Mouse (Mus musculus) liver, adult 2 months (tissue): ENCODE measurements at regions not wholly inside any gene's neighbourhood (a gene's known extent, or its start where the extent isn't known, plus 50 kb on each side); places are given as distances from the start of the nearest gene placed in this dataset.
"Not testable (repeated sequence)": the region's sequence is repeated elsewhere in the genome, so short reads cannot be mapped to it uniquely, and the experiment has no call there.

Experiments used
- DNase-seq: peaks from one replicate; pipeline ENCODE4 v3.0.0-alpha.2; 2011; ENCODE audit warnings: low read depth, low spot score; ENCODE audit errors: extremely low read depth
- H3K27ac ChIP-seq: fragments of 200-500 bp; replicated peaks from 2 replicates; pipeline ENCODE4 v1.5.1; 2012; ENCODE audit warnings: low read depth, mild to moderate bottlenecking, control low read depth, inconsistent platforms, low read length; ENCODE audit not compliant: insufficient read depth
- H3K27me3 ChIP-seq: fragments of 200-500 bp; 2 replicates; pipeline ENCODE4 v1.6.1; 2012; ENCODE audit warnings: mild to moderate bottlenecking, moderate library complexity, low read length, inconsistent platforms; ENCODE audit not compliant: control insufficient read depth, insufficient read depth
- H3K36me3 ChIP-seq: fragments of 200-500 bp; 2 replicates; pipeline ENCODE4 v1.6.1; 2012; ENCODE audit warnings: low read length, inconsistent platforms; ENCODE audit not compliant: control insufficient read depth, insufficient read depth
- H3K4me1 ChIP-seq: fragments of 200-500 bp; 2 replicates; pipeline ENCODE4 v1.6.1; 2011; ENCODE audit warnings: low read length; ENCODE audit not compliant: control insufficient read depth, insufficient read depth
- H3K4me3 ChIP-seq: fragments of 200-500 bp; 2 replicates; pipeline ENCODE4 v1.5.1; 2011; ENCODE audit warnings: low read depth, mild to moderate bottlenecking, control low read depth, low read length, moderate library complexity; ENCODE audit not compliant: insufficient read depth
- H3K79me2 ChIP-seq: fragments of 200-500 bp; 2 replicates; pipeline ENCODE4 v1.6.1; 2012; ENCODE audit warnings: inconsistent platforms, mild to moderate bottlenecking, low read length, moderate library complexity; ENCODE audit not compliant: control insufficient read depth, insufficient read depth
- H3K9ac ChIP-seq: fragments of 200-500 bp; 2 replicates; pipeline ENCODE4 v1.6.1; 2012; ENCODE audit warnings: low read depth, mild to moderate bottlenecking, control low read depth, inconsistent platforms, low read length
- CTCF ChIP-seq: fragments of 200-500 bp; IDR thresholded peaks from 2 replicates; pipeline ENCODE4 v1.5.1; 2011; ENCODE audit warnings: low read depth, low read length, control low read depth
- POLR2A ChIP-seq: fragments of 200-500 bp; IDR thresholded peaks from 2 replicates; pipeline ENCODE4 v1.6.1; 2011; ENCODE audit warnings: low read length, control low read depth; ENCODE audit not compliant: insufficient read depth; ENCODE audit errors: extremely low read depth
- WGBS: fragments of 180-500 bp; shearing (Covaris S2); methylation state at CpG from one replicate; pipeline ENCODE4 v1.1.7; 2018; 5-methylcytosine and 5-hydroxymethylcytosine counted together

DNA sequence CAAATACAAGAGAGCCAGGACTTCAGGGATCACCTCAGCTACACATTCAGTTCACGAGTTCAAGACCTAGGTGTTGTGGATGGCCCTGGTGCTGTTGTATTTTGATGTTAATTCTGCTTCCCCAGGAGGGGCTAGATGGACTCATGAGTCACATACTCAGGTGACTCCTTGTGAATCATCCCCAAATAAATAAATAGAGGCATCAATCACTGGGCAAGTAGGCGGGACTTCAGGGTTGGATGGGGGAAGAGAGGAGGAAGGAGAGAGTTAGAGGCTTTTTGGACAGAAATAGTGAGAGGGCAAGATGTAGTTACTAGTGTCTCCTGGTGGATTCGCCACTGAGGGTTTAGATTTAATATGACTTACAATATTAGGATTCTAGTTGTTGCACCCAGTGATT lies 266.7 kb downstream of the Lpin1 start:
- WGBS, result 72% methylated on average over 3 of the region's 3 CpGs
- no peak for TF ChIP-seq CTCF
- TF ChIP-seq POLR2A, result no peak
- no peak for DNase-seq

DNA sequence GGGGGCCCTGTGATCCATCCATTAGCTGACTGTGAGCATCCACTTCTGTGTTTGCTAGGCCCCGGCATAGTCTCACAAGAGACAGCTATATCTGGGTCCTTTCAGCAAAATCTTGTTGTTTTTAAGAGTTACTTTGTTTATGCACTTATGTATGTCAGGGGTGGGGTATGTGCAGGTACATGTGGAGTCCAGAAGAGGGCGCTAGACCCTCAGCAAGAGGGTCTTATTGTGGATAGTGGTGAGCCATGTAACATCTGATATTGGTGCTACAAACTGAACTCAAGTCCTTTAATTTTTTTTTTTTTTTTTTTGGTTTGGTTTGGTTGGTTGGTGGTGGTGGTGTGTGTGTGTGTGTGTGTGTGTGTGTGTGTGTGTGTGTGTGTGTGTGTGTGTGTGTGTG lies 268.7 kb downstream of the Lpin1 start:
- not testable (repeated sequence) for H3K36me3 ChIP-seq, H3K27me3 ChIP-seq, H3K4me1 ChIP-seq, H3K27ac ChIP-seq, H3K79me2 ChIP-seq, H3K9ac ChIP-seq, H3K4me3 ChIP-seq, DNase-seq
- WGBS, result 49% methylated on average over 2 of the region's 2 CpGs

More for the DNA sequence above, 266.7 kb downstream of the Lpin1 start:
- no peaks in the 10 kb centered on the region for H3K27me3 ChIP-seq
- H3K79me2 ChIP-seq, result no peaks in the 10 kb centered on the region
- H3K4me1 ChIP-seq, result no peaks in the 10 kb centered on the region
- no peaks in the 10 kb centered on the region for H3K36me3 ChIP-seq
- H3K9ac ChIP-seq, result no peak overlapping the region
- no peak overlapping the region for H3K4me3 ChIP-seq
- H3K27ac ChIP-seq, result no peak overlapping the region

GRCm38 (mm10) chr12:16331456-16331855 lies 279.3 kb downstream of the Lpin1 start:
- 85% methylated on average over 3 of the region's 3 CpGs for WGBS
- no peak for DNase-seq
- Histone ChIP-seq H3K36me3 (no peaks in the 10 kb centered on the region), H3K4me3 (no peak overlapping the region), H3K79me2 (no peaks in the 10 kb centered on the region), H3K4me1 (no peaks in the 10 kb centered on the region), H3K9ac (no peak overlapping the region), H3K27me3 (no peaks in the 10 kb centered on the region), H3K27ac (no peak overlapping the region)
- TF ChIP-seq POLR2A (no peak), CTCF (no peak)

DNA sequence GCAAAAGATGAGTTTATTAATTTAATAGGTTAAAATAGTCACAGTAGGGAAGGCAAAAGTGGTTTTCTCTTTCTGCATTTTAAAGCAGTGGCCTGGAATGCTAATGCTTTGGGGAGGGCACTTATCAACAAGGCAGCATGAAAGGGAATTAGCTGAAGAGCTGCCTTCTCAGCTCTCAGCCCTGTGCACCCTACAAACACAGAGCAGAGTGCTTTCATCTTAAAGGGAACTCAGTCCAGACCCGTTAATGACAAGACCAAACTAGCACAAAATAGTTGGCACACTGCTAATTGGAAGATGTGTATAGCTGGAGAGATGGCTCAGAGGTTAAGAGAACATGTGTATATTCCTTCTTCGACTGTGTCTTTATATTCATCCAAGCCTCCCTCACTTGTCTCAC lies 281.6 kb downstream of the Lpin1 start:
- H3K27ac ChIP-seq, result no peak overlapping the region
- 78% methylated on average over 2 of the region's 2 CpGs for WGBS
- H3K36me3 ChIP-seq, result no peaks in the 10 kb centered on the region
- TF ChIP-seq CTCF, result no peak
- no peak for TF ChIP-seq POLR2A
- no peak overlapping the region for H3K9ac ChIP-seq
- no peak overlapping the region for H3K4me3 ChIP-seq
- no peak for DNase-seq
- H3K79me2 ChIP-seq, result no peaks in the 10 kb centered on the region
- H3K4me1 ChIP-seq, result no peaks in the 10 kb centered on the region
- no peaks in the 10 kb centered on the region for H3K27me3 ChIP-seq

DNA sequence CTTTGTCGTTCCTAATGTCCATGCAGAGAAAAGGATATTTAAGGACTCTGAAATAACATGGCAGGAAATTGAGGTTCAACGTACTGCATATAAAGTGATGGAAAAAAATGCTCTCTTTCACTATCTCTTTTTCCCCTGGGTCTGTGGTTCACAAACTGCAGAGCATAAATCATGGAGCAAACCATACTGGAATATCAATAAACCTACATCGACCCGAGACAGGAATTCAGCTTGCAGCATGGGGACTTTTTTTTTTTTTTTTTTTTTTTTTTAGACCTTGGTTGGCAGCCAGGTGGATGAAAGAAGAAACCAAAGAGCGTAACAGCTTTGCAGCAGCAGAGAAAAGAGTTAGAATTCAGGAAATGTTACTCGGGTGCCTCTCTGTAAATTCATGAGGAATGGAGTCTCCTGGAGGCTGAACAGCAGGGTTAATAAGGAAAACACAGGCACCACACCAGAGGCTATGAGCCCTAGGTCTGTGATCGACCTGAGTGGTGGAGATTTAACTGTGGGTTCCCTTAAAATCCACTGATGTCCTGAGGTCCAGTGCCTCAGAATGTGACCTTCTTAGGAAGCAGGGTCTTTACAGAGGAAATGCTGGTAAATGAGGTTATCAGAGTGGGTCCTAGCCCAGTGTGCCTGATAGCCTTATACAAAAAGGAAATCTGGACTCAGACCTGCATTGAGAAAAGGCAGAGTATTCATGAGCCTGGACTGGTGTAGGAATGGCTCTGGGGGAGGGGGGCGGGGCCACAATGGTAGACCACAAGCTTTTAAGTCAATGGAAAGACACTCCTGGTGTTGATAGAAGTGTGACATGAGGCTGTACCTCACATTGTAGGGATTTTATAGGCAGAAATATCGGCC lies 290.0 kb downstream of the Lpin1 start:
- H3K27me3 ChIP-seq, result no peaks in the 10 kb centered on the region
- H3K27ac ChIP-seq, result no peak overlapping the region
- no peak overlapping the region for H3K9ac ChIP-seq
- DNase-seq, result no peak
- no peaks in the 10 kb centered on the region for H3K36me3 ChIP-seq
- TF ChIP-seq CTCF, result no peak
- no peak overlapping the region for H3K4me3 ChIP-seq
- H3K4me1 ChIP-seq, result no peaks in the 10 kb centered on the region
- H3K79me2 ChIP-seq, result no peaks in the 10 kb centered on the region
- WGBS, result 73% methylated on average over 9 of the region's 9 CpGs

- Histone ChIP-seq H3K4me1 (no peaks in the 10 kb centered on the region), H3K9ac (no peak overlapping the region), H3K79me2 (no peaks in the 10 kb centered on the region), H3K27ac (no peak overlapping the region), H3K27me3 (no peaks in the 10 kb centered on the region), H3K4me3 (no peak overlapping the region), H3K36me3 (no peaks in the 10 kb centered on the region)
- 86% methylated on average over 3 of the region's 3 CpGs for WGBS
- no peak for DNase-seq
- TF ChIP-seq CTCF (no peak), POLR2A (no peak)
These were observed 302.7 kb downstream of the Lpin1 start for GRCm38 (mm10) chr12:16308101-16308500.
